24 mouse cellular contexts compared by ENCODE assay signal in the genomic region with DNA sequence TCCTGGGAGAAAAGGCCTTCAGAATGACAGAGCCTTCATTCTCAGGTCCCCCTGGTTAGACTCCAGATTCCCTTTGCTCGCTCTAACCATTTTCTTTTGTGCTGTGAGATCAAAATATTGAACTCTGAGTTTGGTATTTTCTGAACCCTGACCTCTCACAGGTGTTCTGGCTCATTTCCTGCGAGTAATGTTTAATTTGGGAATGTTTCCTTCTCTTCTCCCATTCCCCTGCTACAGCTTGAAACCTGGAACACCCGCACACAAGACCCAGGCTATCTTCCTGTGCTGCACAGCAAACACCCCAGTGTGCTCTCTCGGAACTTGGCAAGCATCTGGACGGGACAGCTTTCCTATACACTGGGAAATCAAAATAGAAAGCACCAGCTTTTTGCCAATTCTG.
A peak's percentile ranks its signal among the peaks of the same experiment; 100 is the strongest.
DNase-seq lines count a peak whose midpoint lies in the region; ATAC-seq and TF ChIP-seq lines count a peak whose summit lies in the region.
"Had no signal": no experiment of that assay in that cellular context is flagged by ENCODE, and none has a peak within 500 bp of the region (broad histone marks: within the 10 kb centered on the region; RNA-seq: fewer than 3 reads in every experiment).

No protein-coding gene starts in this region.

- no peaks in the 10 kb centered on the region for H3K9me3 ChIP-seq in kidney, embryonic 14.5 days (ENCODE audit: control insufficient read depth, low read length)
- no peaks in the 10 kb centered on the region for H3K9me3 ChIP-seq in liver, embryonic 11.5 days (ENCODE audit: control insufficient read depth, low read length)
- no peaks in the 10 kb centered on the region for H3K9me3 ChIP-seq in midbrain, embryonic 16.5 days (replicated peaks; ENCODE audit: control insufficient read depth, low read length, poor library complexity, severe bottlenecking)
- H3K9me3 ChIP-seq: embryonic facial prominence, embryonic 10.5 days; embryonic facial prominence, embryonic 13.5 days; hindbrain, embryonic 12.5 days; hindbrain, embryonic 15.5 days had no signal

- H3K4me2 ChIP-seq in kidney, embryonic 14.5 days (replicated peaks; ENCODE audit: low read depth, low read length), result no peak overlapping the region
- H3K4me2 ChIP-seq in liver, embryonic 11.5 days, result no peak overlapping the region
- H3K4me2 ChIP-seq in midbrain, embryonic 16.5 days (ENCODE audit: low read length), result no peak overlapping the region
- H3K4me2 ChIP-seq: embryonic facial prominence, embryonic 13.5 days; heart, embryonic 11.5 days; hindbrain, embryonic 12.5 days; hindbrain, embryonic 15.5 days had no signal

- DNase-seq in kidney, adult 11 months, result peak; percentile 52
- DNase-seq in liver, adult 2 months (ENCODE audit: extremely low read depth, low read depth, low spot score), result peak; percentile 81
- no peak for DNase-seq in liver, embryonic 11.5 days (ENCODE audit: low spot score)
- DNase-seq in kidney, postnatal 10 days, result peak; percentile 8
- peak; percentile 46 to 61 for DNase-seq in kidney, postnatal 36 days
- DNase-seq in thymus, postnatal 4 days, result no peak
- DNase-seq: adrenal gland, postnatal 10 days; adrenal gland, postnatal 36 days; cerebellum, adult 18-20 months; cerebellum, adult 9-10 months; cerebellum, postnatal 14 days; forebrain, postnatal 0 days; gastrocnemius, adult 2 months; gastrocnemius, postnatal 14 days; heart, adult 11 months had no signal

- no peak overlapping the region for H3K27ac ChIP-seq in kidney, embryonic 14.5 days (ENCODE audit: low read depth, low read length)
- H3K27ac ChIP-seq in liver, adult 2 months (replicated peaks; ENCODE audit: insufficient read depth, low read depth, low read length), result no peak overlapping the region
- no peak overlapping the region for H3K27ac ChIP-seq in liver, embryonic 11.5 days (ENCODE audit: low read depth, low read length)
- no peak overlapping the region for H3K27ac ChIP-seq in midbrain, embryonic 16.5 days (ENCODE audit: low read length)
- H3K27ac ChIP-seq: embryonic facial prominence, embryonic 10.5 days; embryonic facial prominence, embryonic 13.5 days; gastrocnemius, adult 2 months; hindbrain, embryonic 12.5 days; hindbrain, embryonic 15.5 days had no signal

- no peak for TF ChIP-seq CTCF in liver, adult 2 months (IDR thresholded peaks at IDR 0.05; ENCODE audit: low read depth, low read length)

- H3K36me3 ChIP-seq in kidney, embryonic 14.5 days (ENCODE audit: control insufficient read depth, insufficient read depth, low read length), result no peaks in the 10 kb centered on the region
- H3K36me3 ChIP-seq in liver, adult 2 months (ENCODE audit: control insufficient read depth, insufficient read depth, low read length), result no peaks in the 10 kb centered on the region
- H3K36me3 ChIP-seq in liver, embryonic 11.5 days (ENCODE audit: control insufficient read depth, insufficient read depth, low read length), result no peaks in the 10 kb centered on the region
- H3K36me3 ChIP-seq in midbrain, embryonic 16.5 days (ENCODE audit: control insufficient read depth, insufficient read depth, low read length), result no peaks in the 10 kb centered on the region
- H3K36me3 ChIP-seq: embryonic facial prominence, embryonic 10.5 days; embryonic facial prominence, embryonic 13.5 days; hindbrain, embryonic 12.5 days; hindbrain, embryonic 15.5 days had no signal

- no peak for ATAC-seq in kidney, embryonic 14.5 days (ENCODE audit: low FRiP score, low TSS enrichment)
- ATAC-seq in liver, embryonic 11.5 days (replicated peaks; ENCODE audit: low FRiP score), result no peak
- no peak for ATAC-seq in midbrain, embryonic 16.5 days
- ATAC-seq: forebrain, embryonic 14.5 days; forebrain, postnatal 0 days had no signal

- H3K9ac ChIP-seq in kidney, embryonic 14.5 days (ENCODE audit: low read depth, low read length), result no peak overlapping the region
- H3K9ac ChIP-seq in liver, adult 2 months (ENCODE audit: low read depth, low read length), result no peak overlapping the region
- H3K9ac ChIP-seq in liver, embryonic 11.5 days (ENCODE audit: low read depth, low read length), result no peak overlapping the region
- no peak overlapping the region for H3K9ac ChIP-seq in midbrain, embryonic 16.5 days (ENCODE audit: low read depth, low read length)
- H3K9ac ChIP-seq: embryonic facial prominence, embryonic 13.5 days; forebrain, postnatal 0 days; hindbrain, embryonic 12.5 days; hindbrain, embryonic 15.5 days had no signal

- H3K79me2 ChIP-seq in liver, adult 2 months (ENCODE audit: control insufficient read depth, insufficient read depth, low read length), result no peaks in the 10 kb centered on the region

- no peak overlapping the region for H3K4me3 ChIP-seq in kidney, embryonic 14.5 days (ENCODE audit: low read length)
- no peak overlapping the region for H3K4me3 ChIP-seq in liver, adult 2 months (ENCODE audit: insufficient read depth, low read depth, low read length)
- H3K4me3 ChIP-seq in liver, embryonic 11.5 days (ENCODE audit: low read depth, low read length), result no peak overlapping the region
- no peak overlapping the region for H3K4me3 ChIP-seq in midbrain, embryonic 16.5 days (ENCODE audit: low read depth, low read length)
- H3K4me3 ChIP-seq: embryonic facial prominence, embryonic 10.5 days; embryonic facial prominence, embryonic 13.5 days; erythroblast, embryonic 14.5 days; gastrocnemius, adult 2 months; hindbrain, embryonic 12.5 days; hindbrain, embryonic 15.5 days had no signal

- H3K4me1 ChIP-seq in kidney, embryonic 14.5 days (ENCODE audit: control insufficient read depth, insufficient read depth, low read length), result no peaks in the 10 kb centered on the region
- peaks cover 7% of the 10 kb centered on the region for H3K4me1 ChIP-seq in liver, adult 2 months (ENCODE audit: control insufficient read depth, insufficient read depth, low read length)
- no peaks in the 10 kb centered on the region for H3K4me1 ChIP-seq in liver, embryonic 11.5 days (replicated peaks; ENCODE audit: control insufficient read depth, insufficient read depth, low read length)
- 0 out of 2 replicates have a peak, but pooled peaks cover 2% of the 10 kb centered on the region for H3K4me1 ChIP-seq in midbrain, embryonic 16.5 days (ENCODE audit: control insufficient read depth, insufficient read depth, low read length)
- H3K4me1 ChIP-seq: embryonic facial prominence, embryonic 13.5 days; hindbrain, embryonic 15.5 days had no signal

- no peak for TF ChIP-seq POLR2A in liver, adult 2 months (IDR thresholded peaks at IDR 0.05; ENCODE audit: extremely low read depth, insufficient read depth, low read length)

- no peaks in the 10 kb centered on the region for H3K27me3 ChIP-seq in kidney, embryonic 14.5 days (ENCODE audit: control insufficient read depth, insufficient read depth, low read length)
- no peaks in the 10 kb centered on the region for H3K27me3 ChIP-seq in liver, adult 2 months (ENCODE audit: control insufficient read depth, insufficient read depth, low read length)
- no peaks in the 10 kb centered on the region for H3K27me3 ChIP-seq in liver, embryonic 11.5 days (replicated peaks; ENCODE audit: control insufficient read depth, insufficient read depth, low read length)
- H3K27me3 ChIP-seq in midbrain, embryonic 16.5 days (ENCODE audit: control insufficient read depth, insufficient read depth, low read depth, low read length), result no peaks in the 10 kb centered on the region
- H3K27me3 ChIP-seq: embryonic facial prominence, embryonic 13.5 days; hindbrain, embryonic 12.5 days; hindbrain, embryonic 15.5 days had no signal

- WGBS in kidney, embryonic 14.5 days, result 59% methylated on average over 5 of the region's 5 CpGs
- 18% methylated on average over 5 of the region's 5 CpGs for WGBS in liver, adult 2 months
- 74% methylated on average over 5 of the region's 5 CpGs for WGBS in liver, embryonic 11.5 days
- WGBS in midbrain, embryonic 16.5 days, result 86% methylated on average over 5 of the region's 5 CpGs

Comparison
In these comparisons a context has a peak if more than half of its experiments do, and no peak if none do; other contexts are left out.
1. DNase-seq: peak in kidney, adult 11 months (single experiment), liver, adult 2 months (single experiment), kidney, postnatal 10 days (single experiment) and kidney, postnatal 36 days (2 of 2); none in liver, embryonic 11.5 days (single experiment) and thymus, postnatal 4 days (single experiment).